Mouse (Mus musculus) heart, embryonic 11.5 days (tissue): ENCODE measurements at regions not wholly inside any gene's neighbourhood (a gene's known extent, or its start where the extent isn't known, plus 50 kb on each side); places are given as distances from the start of the nearest gene placed in this dataset.

Experiments
- ATAC-seq: fragments of 200-750 bp; cut with Nextera tagmentation; replicated peaks from 2 replicates; pipeline ENCODE4 v1.8.0; 2017; ENCODE audit warnings: moderate library complexity; ENCODE audit not compliant: insufficient number of reproducible peaks, low FRiP score, low TSS enrichment
- H3K27ac ChIP-seq: fragments of 300-500 bp; sonication (generic); 2 replicates; pipeline ENCODE4 v1.5.1; 2014; ENCODE audit warnings: mild to moderate bottlenecking, low read depth, low read length
- H3K27me3 ChIP-seq: fragments of 300-500 bp; sonication (generic); 2 replicates; pipeline ENCODE4 v1.6.1; 2014; ENCODE audit warnings: mild to moderate bottlenecking, low read length, mixed read lengths; ENCODE audit not compliant: control insufficient read depth, insufficient read depth
- H3K36me3 ChIP-seq: fragments of 300-500 bp; sonication (generic); 2 replicates; pipeline ENCODE4 v1.6.1; 2014; ENCODE audit warnings: mild to moderate bottlenecking, low read length, moderate library complexity, mixed read lengths; ENCODE audit not compliant: control insufficient read depth, insufficient read depth
- H3K4me1 ChIP-seq: fragments of 300-500 bp; sonication (generic); 2 replicates; pipeline ENCODE4 v1.6.1; 2014; ENCODE audit warnings: low read length; ENCODE audit not compliant: control insufficient read depth, insufficient read depth
- H3K4me2 ChIP-seq: fragments of 300-500 bp; sonication (generic); 2 replicates; pipeline ENCODE4 v1.6.1; 2014; ENCODE audit warnings: mild to moderate bottlenecking, moderate library complexity
- H3K4me3 ChIP-seq: fragments of 300-500 bp; sonication (generic); 2 replicates; pipeline ENCODE4 v1.5.1; 2014; ENCODE audit warnings: low read depth, low read length
- H3K9ac ChIP-seq: fragments of 300-500 bp; sonication (generic); 2 replicates; pipeline ENCODE4 v1.6.1; 2014; ENCODE audit warnings: mild to moderate bottlenecking, low read depth, low read length, moderate library complexity
- H3K9me3 ChIP-seq: fragments of 300-500 bp; sonication (generic); replicated peaks from 2 replicates; pipeline ENCODE4 v1.6.1; 2016; ENCODE audit warnings: low read length; ENCODE audit not compliant: control insufficient read depth
- WGBS: fragments of 180-500 bp; shearing (Covaris S2); extraction: QIAGEN DNeasy Blood & Tissue Kit; methylation state at CpG from one replicate; pipeline ENCODE4 v1.1.7; 2014; ENCODE audit not compliant: insufficient replicate concordance; 5-methylcytosine and 5-hydroxymethylcytosine counted together

- Histone ChIP-seq H3K27me3 (no peaks in the 10 kb centered on the region), H3K4me3 (no peak overlapping the region), H3K4me2 (peak overlapping the region; percentile 11; the same call in 1 of the 2 replicates), H3K27ac (peak overlapping the region; percentile 7; the same call in 1 of the 2 replicates), H3K36me3 (no peaks in the 10 kb centered on the region), H3K9ac (no peak overlapping the region), H3K9me3 (no peaks in the 10 kb centered on the region), H3K4me1 (no peaks in the 10 kb centered on the region)
- WGBS = 40% methylated on average over 6 of the region's 6 CpGs
- no peak for ATAC-seq
Measured at GRCm38 (mm10) chr19:19421706-19422105, 310.7 kb upstream of the Rorb start.
